Mouse (Mus musculus) small intestine, adult 2 months (tissue): ENCODE results near the gene Ptrh2.

Experiments
- CTCF ChIP-seq: fragments of 200-500 bp; IDR thresholded peaks from 2 replicates; pipeline ENCODE4 v1.5.1; 2012; ENCODE audit warnings: low read depth, mild to moderate bottlenecking, control low read depth, inconsistent platforms, low read length, moderate library complexity, mixed read lengths; ENCODE audit not compliant: insufficient replicate concordance, insufficient read length; ENCODE audit errors: extremely low read depth
- POLR2A ChIP-seq: fragments of 200-500 bp; IDR thresholded peaks from 2 replicates; pipeline ENCODE4 v1.6.1; 2012; ENCODE audit warnings: low read depth, mild to moderate bottlenecking, control low read depth, inconsistent platforms, low read length, moderate library complexity

GRCm38 (mm10) chr11:86655671-86656070 is 28.1 kb upstream of the Ptrh2 start:
- TF ChIP-seq CTCF (no peak), POLR2A (no peak)
